Mouse (Mus musculus) bone marrow, adult 2 months (tissue): ENCODE measurements at regions not wholly inside any gene's neighbourhood (a gene's known extent, or its start where the extent isn't known, plus 50 kb on each side); places are given as distances from the start of the nearest gene placed in this dataset.

Experiments
- CTCF ChIP-seq: fragments of 200-500 bp; IDR thresholded peaks from 2 replicates; pipeline ENCODE4 v1.5.1; 2011; ENCODE audit warnings: low read length, control low read depth; ENCODE audit not compliant: control insufficient read depth, insufficient read depth
- POLR2A ChIP-seq: fragments of 200-500 bp; IDR thresholded peaks from 2 replicates; pipeline ENCODE4 v1.6.1; 2011; ENCODE audit warnings: low read depth, mild to moderate bottlenecking, control low read depth, low read length, borderline replicate concordance; ENCODE audit not compliant: control insufficient read depth

DNA sequence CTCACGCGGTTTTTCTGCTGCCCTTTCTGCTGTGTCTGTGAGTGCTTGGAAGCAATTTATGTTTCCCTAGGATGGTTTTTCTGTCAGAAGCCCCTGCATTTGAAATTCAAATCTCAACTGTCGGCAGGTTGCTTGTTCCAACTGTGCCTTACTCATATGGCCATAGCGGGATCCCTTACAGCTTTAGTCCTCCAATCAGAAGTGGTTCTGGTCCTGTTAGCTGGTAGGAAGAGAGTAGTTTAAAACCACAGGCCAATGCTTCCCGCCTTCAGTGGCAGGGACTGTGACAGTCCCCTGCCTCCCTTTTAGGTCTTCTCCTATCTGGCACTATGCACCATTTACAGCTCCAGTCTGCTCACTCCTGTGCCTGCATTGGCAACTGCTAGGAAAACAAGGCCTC, 178.6 kb upstream of the Ogfrl1 start:
- no peak for TF ChIP-seq CTCF
- no peak for TF ChIP-seq POLR2A
